Mouse (Mus musculus): ENCODE measurements around the gene Id1. TPM values are rescaled to one million over a fixed set of nuclear protein-coding genes. Genes with fewer than 3 reads are reported as not detected.

The Id1 gene
- polyA plus RNA-seq, 1 experiment from 2014 or later = 68.4 TPM

DNA sequence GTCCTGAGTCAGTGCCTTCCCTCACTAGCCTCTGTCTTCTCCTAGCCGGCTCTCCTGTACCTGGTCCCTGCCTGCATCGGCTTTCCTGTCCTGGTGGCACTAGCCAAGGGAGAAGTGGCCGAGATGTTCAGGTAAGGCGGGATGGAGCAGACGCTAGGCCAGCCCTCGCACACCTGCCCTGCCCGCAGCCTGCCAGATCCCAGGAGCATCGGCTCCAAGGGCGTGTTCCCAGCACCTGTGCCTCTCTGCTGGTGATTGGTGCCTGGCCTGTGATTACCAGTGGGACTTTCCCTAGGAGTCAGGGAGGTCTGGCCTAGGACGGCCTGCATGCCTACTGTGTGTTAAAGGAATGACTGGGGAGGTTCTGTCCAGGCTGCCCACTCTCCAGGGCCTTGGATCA, 35.9 kb upstream of the Id1 start:
- Histone ChIP-seq H3K4me2 (ENCODE audit: low read length) (no peak overlapping the region), H3K36me3 (ENCODE audit: control insufficient read depth, insufficient read depth, low read length) (peaks cover 50% of the 10 kb centered on the region), H3K4me3 (ENCODE audit: low read length) (no peak overlapping the region), H3K9ac (ENCODE audit: low read depth, low read length) (no peak overlapping the region), H3K4me1 (ENCODE audit: control insufficient read depth, insufficient read depth, low read depth, low read length) (peaks cover 3% of the 10 kb centered on the region; the same call in 1 of the 2 replicates), H3K9me3 (ENCODE audit: control insufficient read depth, low read length) (no peaks in the 10 kb centered on the region), H3K27me3 (replicated peaks; ENCODE audit: control insufficient read depth, insufficient read depth, low read length) (no peaks in the 10 kb centered on the region), H3K27ac (ENCODE audit: low read depth, low read length) (no peak overlapping the region)
- ATAC-seq = no peak
- WGBS = 94% methylated on average over 10 of the region's 10 CpGs

GRCm38 (mm10) chr2:152700725-152701124, 35.3 kb upstream of the Id1 start:
- no peak for ATAC-seq
- Histone ChIP-seq H3K9me3 (ENCODE audit: control insufficient read depth, low read length) (no peaks in the 10 kb centered on the region), H3K4me1 (ENCODE audit: control insufficient read depth, insufficient read depth, low read depth, low read length) (peaks cover 5% of the 10 kb centered on the region), H3K27me3 (replicated peaks; ENCODE audit: control insufficient read depth, insufficient read depth, low read length) (no peaks in the 10 kb centered on the region), H3K27ac (ENCODE audit: low read depth, low read length) (no peak overlapping the region), H3K36me3 (ENCODE audit: control insufficient read depth, insufficient read depth, low read length) (peaks cover 49% of the 10 kb centered on the region), H3K4me2 (ENCODE audit: low read length) (no peak overlapping the region), H3K9ac (ENCODE audit: low read depth, low read length) (no peak overlapping the region), H3K4me3 (ENCODE audit: low read length) (no peak overlapping the region)
- 86% methylated on average over 8 of the region's 8 CpGs for WGBS

DNA sequence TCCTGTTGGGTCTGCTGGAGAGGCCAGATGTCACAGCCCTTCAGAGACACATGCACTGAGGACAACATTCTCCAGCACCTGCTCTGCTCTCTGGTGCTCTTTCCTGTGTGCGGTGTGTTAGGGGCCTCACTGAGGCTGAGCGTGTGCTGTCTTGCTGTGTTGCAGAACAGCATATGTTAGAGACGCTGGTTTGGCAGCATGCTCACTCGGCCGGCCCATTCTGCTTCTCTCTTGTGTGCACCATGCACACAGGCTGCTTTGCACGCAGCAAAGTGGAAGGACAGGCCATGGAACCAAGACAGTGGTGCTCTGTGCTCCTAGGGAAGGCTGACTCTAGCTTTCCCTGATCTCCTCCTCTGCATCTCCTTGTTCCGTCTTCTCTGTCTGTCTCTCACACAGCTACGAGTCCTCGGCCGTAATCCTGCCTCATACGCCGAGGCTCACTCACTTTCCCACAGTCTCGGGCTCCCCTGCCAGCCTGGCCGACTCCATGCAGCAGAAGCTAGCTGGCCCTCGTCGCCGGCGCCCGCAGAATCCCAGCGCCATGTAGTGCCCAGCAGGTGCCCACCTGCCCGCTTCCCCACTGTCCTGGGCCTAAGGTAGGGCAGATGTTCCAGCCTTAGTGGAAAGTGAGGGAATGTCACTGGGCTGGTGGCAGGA, 32.3 kb upstream of the Id1 start:
- Histone ChIP-seq H3K4me1 (ENCODE audit: control insufficient read depth, insufficient read depth, low read depth, low read length) (peaks cover 24% of the 10 kb centered on the region), H3K36me3 (ENCODE audit: control insufficient read depth, insufficient read depth, low read length) (peaks cover 41% of the 10 kb centered on the region), H3K4me2 (ENCODE audit: low read length) (no peak overlapping the region), H3K27me3 (replicated peaks; ENCODE audit: control insufficient read depth, insufficient read depth, low read length) (no peaks in the 10 kb centered on the region), H3K9me3 (ENCODE audit: control insufficient read depth, low read length) (no peaks in the 10 kb centered on the region), H3K9ac (ENCODE audit: low read depth, low read length) (no peak overlapping the region), H3K4me3 (ENCODE audit: low read length) (no peak overlapping the region), H3K27ac (ENCODE audit: low read depth, low read length) (no peak overlapping the region)
- 86% methylated on average over 21 of the region's 21 CpGs for WGBS
- no peak for ATAC-seq

DNA sequence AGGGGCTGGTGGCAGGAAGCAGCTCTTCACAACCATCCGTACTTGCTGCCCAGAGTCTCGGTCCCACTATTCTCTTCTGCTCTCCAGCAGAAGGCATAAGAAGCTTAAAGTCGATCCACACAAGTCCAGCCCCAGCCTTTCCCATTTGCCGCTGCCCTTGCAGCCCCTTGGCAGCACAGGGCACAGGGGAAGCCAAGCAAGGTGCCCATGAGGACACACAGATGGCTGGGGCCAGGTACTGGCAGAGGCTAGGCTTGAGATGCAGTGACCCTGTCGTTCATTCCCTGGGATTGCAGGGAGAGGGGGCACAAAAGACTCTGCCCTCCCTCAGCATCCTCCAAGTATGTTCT, 31.8 kb upstream of the Id1 start:
- 78% methylated on average over 5 of the region's 5 CpGs for WGBS
- Histone ChIP-seq H3K4me2 (ENCODE audit: low read length) (no peak overlapping the region), H3K36me3 (ENCODE audit: control insufficient read depth, insufficient read depth, low read length) (peaks cover 41% of the 10 kb centered on the region), H3K4me3 (ENCODE audit: low read length) (no peak overlapping the region), H3K4me1 (ENCODE audit: control insufficient read depth, insufficient read depth, low read depth, low read length) (peaks cover 24% of the 10 kb centered on the region), H3K9ac (ENCODE audit: low read depth, low read length) (no peak overlapping the region), H3K27ac (ENCODE audit: low read depth, low read length) (no peak overlapping the region), H3K9me3 (ENCODE audit: control insufficient read depth, low read length) (no peaks in the 10 kb centered on the region), H3K27me3 (replicated peaks; ENCODE audit: control insufficient read depth, insufficient read depth, low read length) (no peaks in the 10 kb centered on the region)
- no peak for ATAC-seq

DNA sequence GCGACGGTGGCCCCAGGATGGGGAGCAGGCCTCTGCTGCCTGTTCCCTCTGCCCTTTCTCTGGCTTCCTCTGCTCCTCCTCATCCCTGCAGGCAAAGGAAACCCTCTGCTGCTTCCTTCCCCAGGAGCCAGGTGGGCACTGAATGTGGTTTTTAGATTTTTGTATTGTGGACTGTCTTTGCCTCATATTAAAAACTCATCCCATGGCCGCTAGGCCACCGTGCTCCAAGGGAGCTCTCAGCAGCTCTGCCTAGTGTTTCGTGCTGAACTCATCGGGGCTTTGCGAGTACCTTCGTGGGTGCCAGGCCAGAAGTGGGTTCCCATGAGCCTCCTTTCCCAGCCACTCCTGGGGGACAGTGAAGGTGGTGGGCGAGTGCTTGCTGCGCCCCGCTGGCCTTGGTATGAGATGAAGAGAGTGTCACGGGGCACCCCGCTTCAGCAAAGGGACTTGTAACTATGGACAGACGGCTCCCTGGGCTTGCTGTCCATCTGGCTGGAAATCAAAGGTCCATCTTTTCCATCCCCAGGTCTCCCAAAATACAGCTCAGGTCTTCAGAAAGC, 31.2 kb upstream of the Id1 start:
- no peak overlapping the region for H3K4me2 ChIP-seq (ENCODE audit: low read length)
- H3K9ac ChIP-seq (ENCODE audit: low read depth, low read length) = no peak overlapping the region
- peaks cover 39% of the 10 kb centered on the region for H3K36me3 ChIP-seq (ENCODE audit: control insufficient read depth, insufficient read depth, low read length)
- H3K9me3 ChIP-seq (ENCODE audit: control insufficient read depth, low read length) = no peaks in the 10 kb centered on the region
- no peak for ATAC-seq
- 90% methylated on average over 14 of the region's 14 CpGs for WGBS
- H3K4me3 ChIP-seq (ENCODE audit: low read length) = no peak overlapping the region
- peaks cover 24% of the 10 kb centered on the region for H3K4me1 ChIP-seq (ENCODE audit: control insufficient read depth, insufficient read depth, low read depth, low read length)
- no peaks in the 10 kb centered on the region for H3K27me3 ChIP-seq (replicated peaks; ENCODE audit: control insufficient read depth, insufficient read depth, low read length)
- peak overlapping the region; percentile 92; the same call in 1 of the 2 replicates for H3K27ac ChIP-seq (ENCODE audit: low read depth, low read length)

- peak; percentile 83 for ATAC-seq
- Histone ChIP-seq H3K4me2 (ENCODE audit: low read length) (no peak overlapping the region), H3K4me3 (ENCODE audit: low read length) (no peak overlapping the region), H3K9me3 (ENCODE audit: control insufficient read depth, low read length) (no peaks in the 10 kb centered on the region), H3K27ac (ENCODE audit: low read depth, low read length) (peak overlapping the region; percentile 92), H3K36me3 (ENCODE audit: control insufficient read depth, insufficient read depth, low read length) (peaks cover 27% of the 10 kb centered on the region), H3K27me3 (replicated peaks; ENCODE audit: control insufficient read depth, insufficient read depth, low read length) (no peaks in the 10 kb centered on the region), H3K4me1 (ENCODE audit: control insufficient read depth, insufficient read depth, low read depth, low read length) (peaks cover 24% of the 10 kb centered on the region), H3K9ac (ENCODE audit: low read depth, low read length) (no peak overlapping the region)
- WGBS = 27% methylated on average over 20 of the region's 22 CpGs
Observed at GRCm38 (mm10) chr2:152705993-152706571, 30.0 kb upstream of the Id1 start.

- H3K4me3 ChIP-seq (ENCODE audit: low read length) = peak overlapping the region; percentile 45
- peaks cover 17% of the 10 kb centered on the region for H3K36me3 ChIP-seq (ENCODE audit: control insufficient read depth, insufficient read depth, low read length)
- WGBS = 11% methylated on average over 7 of the region's 7 CpGs
- peak overlapping the region; percentile 92 for H3K27ac ChIP-seq (ENCODE audit: low read depth, low read length)
- H3K9me3 ChIP-seq (ENCODE audit: control insufficient read depth, low read length) = no peaks in the 10 kb centered on the region
- H3K9ac ChIP-seq (ENCODE audit: low read depth, low read length) = peak overlapping the region; percentile 76
- H3K4me1 ChIP-seq (ENCODE audit: control insufficient read depth, insufficient read depth, low read depth, low read length) = peaks cover 24% of the 10 kb centered on the region
- peak overlapping the region; percentile 69 for H3K4me2 ChIP-seq (ENCODE audit: low read length)
- no peak for ATAC-seq
- H3K27me3 ChIP-seq (replicated peaks; ENCODE audit: control insufficient read depth, insufficient read depth, low read length) = no peaks in the 10 kb centered on the region
Observed at GRCm38 (mm10) chr2:152707186-152707585, 28.9 kb upstream of the Id1 start.

DNA sequence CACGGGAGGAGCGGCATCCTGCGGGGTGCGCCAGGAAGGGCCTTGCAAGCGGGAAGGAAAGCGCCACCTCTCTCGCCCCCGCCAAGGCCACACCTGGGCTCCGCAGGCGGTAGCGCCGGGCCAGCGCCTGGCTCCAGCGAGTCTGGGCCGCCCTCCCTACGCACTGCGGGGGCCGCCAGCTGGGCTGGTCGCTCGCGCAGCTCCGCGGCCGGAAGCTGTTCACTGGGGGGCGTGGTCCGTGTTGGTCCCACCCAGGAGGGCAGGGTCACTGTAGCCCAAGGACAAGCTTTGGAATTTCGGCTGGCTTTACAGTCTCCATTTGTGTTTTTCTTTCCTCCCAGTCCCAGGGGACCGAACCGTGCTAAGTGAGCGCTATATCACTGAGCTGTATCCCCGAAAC, 28.4 kb upstream of the Id1 start:
- peaks cover 24% of the 10 kb centered on the region for H3K4me1 ChIP-seq (ENCODE audit: control insufficient read depth, insufficient read depth, low read depth, low read length)
- peak; percentile 88 for ATAC-seq
- 3% methylated on average over 30 of the region's 31 CpGs for WGBS
- H3K4me2 ChIP-seq (ENCODE audit: low read length) = peak overlapping the region; percentile 69
- H3K36me3 ChIP-seq (ENCODE audit: control insufficient read depth, insufficient read depth, low read length) = peaks cover 16% of the 10 kb centered on the region
- no peaks in the 10 kb centered on the region for H3K9me3 ChIP-seq (ENCODE audit: control insufficient read depth, low read length)
- H3K27ac ChIP-seq (ENCODE audit: low read depth, low read length) = peak overlapping the region; percentile 92
- H3K27me3 ChIP-seq (replicated peaks; ENCODE audit: control insufficient read depth, insufficient read depth, low read length) = no peaks in the 10 kb centered on the region
- peak overlapping the region; percentile 76 for H3K9ac ChIP-seq (ENCODE audit: low read depth, low read length)
- H3K4me3 ChIP-seq (ENCODE audit: low read length) = peak overlapping the region; percentile 45

GRCm38 (mm10) chr2:152709066-152709465, 27.0 kb upstream of the Id1 start:
- no peak for ATAC-seq
- Histone ChIP-seq H3K9me3 (ENCODE audit: control insufficient read depth, low read length) (no peaks in the 10 kb centered on the region), H3K27me3 (replicated peaks; ENCODE audit: control insufficient read depth, insufficient read depth, low read length) (no peaks in the 10 kb centered on the region), H3K36me3 (ENCODE audit: control insufficient read depth, insufficient read depth, low read length) (peaks cover 13% of the 10 kb centered on the region), H3K27ac (ENCODE audit: low read depth, low read length) (no peak overlapping the region), H3K9ac (ENCODE audit: low read depth, low read length) (no peak overlapping the region), H3K4me2 (ENCODE audit: low read length) (no peak overlapping the region), H3K4me1 (ENCODE audit: control insufficient read depth, insufficient read depth, low read depth, low read length) (peaks cover 24% of the 10 kb centered on the region), H3K4me3 (ENCODE audit: low read length) (no peak overlapping the region)
- WGBS = 89% methylated on average over 5 of the region's 5 CpGs

All from hindbrain, embryonic 16.5 days (tissue).